Mouse (Mus musculus): ENCODE measurements around the gene Hrh1.

DNA sequence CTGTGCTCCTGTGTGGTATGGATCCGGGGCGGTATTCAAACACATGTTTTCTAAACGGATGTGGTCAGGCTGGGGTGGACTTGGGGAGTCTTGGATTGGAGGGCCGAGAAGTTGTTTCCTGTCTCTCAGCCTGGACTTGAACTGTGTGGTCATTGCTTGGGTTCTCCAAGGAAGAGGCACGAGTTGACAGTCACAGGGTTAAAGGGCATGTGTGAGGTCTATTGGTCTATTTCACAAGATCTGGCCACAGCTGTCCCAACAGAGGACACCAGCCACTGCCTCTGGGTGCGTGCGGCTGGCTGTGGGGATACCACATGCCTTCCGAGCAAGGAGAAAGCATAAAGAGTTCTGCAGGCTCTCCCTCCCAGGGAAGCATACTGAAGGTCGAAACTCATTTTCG, 2.7 kb downstream of the Hrh1 start:
- TF ChIP-seq POLR2A (IDR thresholded peaks at IDR 0.05; ENCODE audit: borderline replicate concordance, control insufficient read depth, low read depth, low read length), result no peak
- TF ChIP-seq CTCF (IDR thresholded peaks at IDR 0.05; ENCODE audit: control insufficient read depth, insufficient read depth, low read length), result no peak

Measured in bone marrow, adult 2 months (tissue).